Mouse (Mus musculus): ENCODE measurements around the gene Naa20. TPM values are rescaled to one million over a fixed set of nuclear protein-coding genes. Genes with fewer than 3 reads are reported as not detected.

The Naa20 gene
- polyA plus RNA-seq (2012; rRNA removed) = 27.5 and 28.8 TPM in 2 replicates

DNA sequence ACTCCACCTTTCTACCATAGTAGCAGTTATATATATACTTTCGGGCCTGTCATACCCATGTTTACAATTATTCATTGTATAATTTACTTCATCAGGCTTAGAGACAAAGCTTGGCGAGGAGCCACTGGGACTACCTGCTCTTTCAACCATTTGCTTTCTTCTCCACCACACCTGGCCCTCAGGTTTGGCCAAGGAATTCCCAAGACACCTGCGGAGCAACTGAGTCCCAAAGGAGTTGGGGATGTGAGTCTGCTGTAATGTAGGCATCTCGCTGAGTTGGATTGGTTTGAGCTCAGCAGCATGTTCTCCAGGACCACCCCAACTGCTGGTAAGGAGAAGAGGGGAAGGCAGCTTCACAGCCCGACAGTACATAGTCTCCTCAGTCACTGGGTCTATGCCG lies at the start of gene Naa20:
Gene Naa20, plus strand, starts transcription at position 239 of the 400 bp plus-strand sequence.

DNA sequence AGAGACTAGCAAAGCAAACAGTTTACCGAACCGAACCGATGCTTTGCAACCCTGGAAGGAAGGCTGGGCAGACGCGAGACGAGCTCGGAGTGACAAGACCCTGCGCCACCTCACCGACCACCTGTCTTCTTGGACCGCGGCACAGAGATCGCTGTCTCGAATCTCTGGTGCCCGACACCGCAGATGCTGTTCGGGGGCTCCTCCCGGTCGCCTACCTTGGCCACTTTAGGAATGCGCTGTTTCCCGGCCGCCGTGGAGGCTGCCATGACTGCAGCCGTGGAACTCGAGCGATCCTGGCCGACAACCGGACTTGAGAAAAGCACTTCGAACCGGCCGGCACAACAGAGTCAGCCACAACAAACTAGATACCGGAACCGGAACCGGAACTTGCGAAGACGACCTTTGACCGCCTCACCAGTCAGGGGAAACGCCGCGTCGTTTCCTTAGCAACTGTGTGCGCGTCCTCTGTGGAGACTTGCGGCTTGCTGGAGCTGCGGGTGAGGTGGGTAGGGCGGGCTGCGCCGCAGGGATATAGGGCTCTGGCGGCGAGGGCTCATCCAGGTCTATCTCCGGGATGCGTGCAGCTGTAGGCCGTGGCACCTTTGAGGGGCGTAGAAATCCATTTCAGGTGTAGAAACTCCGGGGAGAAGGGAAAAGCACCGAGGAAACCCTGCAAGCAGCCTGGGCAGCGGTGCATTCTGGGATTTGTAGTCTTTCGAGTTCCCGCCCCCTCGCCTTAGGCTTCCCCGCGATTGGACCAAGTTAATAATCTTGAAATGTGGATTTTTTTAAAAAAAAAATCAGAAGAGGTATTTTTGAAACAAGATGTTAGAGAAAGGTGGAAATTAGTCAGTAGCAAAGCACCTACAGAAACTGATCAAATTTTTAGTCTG lies 32.7 kb downstream of the Naa20 start, which contains the start of the genes Cfap61 and Crnkl1:
Gene Cfap61, plus strand, starts transcription at position 446 of the 893 bp plus-strand sequence.
Gene Crnkl1, minus strand, starts transcription at position 676 of the 893 bp plus-strand sequence.

Other genes with a start within 250 kb of the Naa20 start
- 14.0 and 16.0 TPM in 2 replicates for gene Rin2, start 226.9 kb upstream of the Naa20 start, polyA plus RNA-seq (2012; rRNA removed)
- 0.12 and 0.17 TPM in 2 replicates for gene Cfap61, start 32.7 kb downstream of the Naa20 start, polyA plus RNA-seq (2012; rRNA removed)
- 11.1 and 14.1 TPM in 2 replicates for gene Crnkl1, start 32.9 kb downstream of the Naa20 start, polyA plus RNA-seq (2012; rRNA removed)